Mouse (Mus musculus): Measurements from ENCODE around the gene Gfer.
"Not testable (repeated sequence)": the region's sequence is repeated elsewhere in the genome, so short reads cannot be mapped to it uniquely, and the experiment has no call there.

Gfer gene

DNA sequence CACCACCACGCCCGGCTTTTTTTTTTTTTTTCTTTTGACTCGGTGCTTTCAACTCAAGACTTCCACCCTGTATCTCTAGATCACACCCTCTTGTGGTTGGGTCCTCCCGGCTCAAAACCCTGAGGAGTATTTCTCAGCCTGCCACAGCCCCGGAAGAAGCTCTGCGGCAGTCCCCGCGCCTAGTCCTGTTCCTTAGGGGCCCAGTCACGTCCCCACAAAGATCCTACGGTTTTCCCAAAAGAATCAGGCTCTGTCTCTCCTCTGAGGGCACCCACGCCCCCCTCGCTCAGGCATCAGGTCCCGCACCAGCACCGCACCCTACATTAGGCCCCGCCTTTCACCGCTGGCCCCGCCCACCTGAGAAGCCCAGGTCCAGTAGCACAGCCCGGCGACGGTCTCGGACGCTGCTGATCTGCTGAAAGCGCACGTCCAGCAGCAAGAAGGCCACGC lies 8.8 kb downstream of the Gfer start:
- peak; percentile 78 for DNase-seq (ENCODE audit: low read depth)

DNA sequence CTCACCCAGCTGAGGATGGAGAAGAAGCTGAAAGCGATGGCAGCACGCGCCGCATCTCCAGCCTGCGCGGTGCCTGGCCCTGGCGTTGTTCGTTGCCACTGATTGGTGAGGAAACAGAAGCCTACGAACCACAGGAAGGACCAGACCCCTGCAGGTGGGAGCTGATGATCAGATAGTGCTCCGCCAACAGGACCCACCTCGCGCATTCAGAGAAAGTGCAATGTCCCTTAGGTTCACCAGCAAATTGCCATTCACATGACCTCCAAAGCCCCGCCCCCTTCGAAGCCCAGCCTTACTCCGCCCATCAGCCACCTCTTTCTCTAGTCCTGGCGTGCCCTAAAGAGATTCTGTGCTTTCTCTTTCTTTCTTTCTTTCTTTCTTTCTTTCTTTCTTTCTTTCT lies 9.4 kb downstream of the Gfer start:
- peak; percentile 65 for DNase-seq (ENCODE audit: low read depth)

DNA sequence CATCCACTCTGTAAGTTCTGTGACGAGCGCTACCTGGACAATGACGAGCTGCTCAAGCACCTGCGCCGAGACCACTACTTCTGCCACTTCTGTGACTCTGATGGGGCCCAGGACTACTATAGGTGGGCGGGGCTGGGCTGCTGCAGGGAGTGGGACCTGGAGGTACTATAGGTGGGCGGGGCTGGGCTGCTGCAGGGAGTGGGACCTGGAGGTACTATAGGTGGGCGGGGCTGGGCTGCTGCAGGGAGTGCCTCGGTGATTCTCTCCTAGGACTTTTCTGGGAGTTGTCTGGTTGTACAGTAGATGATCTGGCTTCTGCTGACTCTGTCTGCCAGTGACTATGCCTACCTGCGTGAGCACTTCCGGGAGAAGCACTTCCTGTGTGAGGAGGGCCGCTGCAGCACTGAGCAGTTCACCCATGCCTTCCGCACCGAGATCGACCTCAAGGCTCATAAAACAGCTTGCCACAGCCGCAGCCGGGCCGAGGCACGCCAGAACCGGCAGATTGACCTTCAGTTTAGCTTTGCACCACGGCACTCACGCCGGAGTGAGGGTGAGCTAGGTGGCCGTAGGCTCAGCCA lies 18.4 kb downstream of the Gfer start:
- DNase-seq (ENCODE audit: low read depth) = no peak

DNA sequence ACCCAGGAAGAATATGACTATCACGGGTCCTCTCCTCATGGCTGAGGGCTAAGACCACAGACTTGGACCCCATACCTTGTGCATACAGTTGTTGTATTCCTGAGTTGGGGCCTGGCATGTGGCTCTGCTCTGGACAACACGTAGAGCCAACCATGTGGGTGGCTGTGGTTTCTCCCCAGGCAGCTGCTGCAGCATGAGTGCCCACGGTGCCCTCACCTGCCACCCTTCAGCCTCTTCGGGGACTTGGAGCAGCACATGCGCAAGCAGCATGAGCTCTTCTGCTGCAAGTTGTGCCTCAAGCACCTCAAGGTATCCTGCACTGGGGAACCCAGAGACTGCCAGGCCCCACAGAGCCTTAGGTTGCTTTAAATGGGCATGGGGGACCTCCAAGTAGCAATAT lies 19.1 kb downstream of the Gfer start:
- no peak for DNase-seq (ENCODE audit: low read depth)

DNA sequence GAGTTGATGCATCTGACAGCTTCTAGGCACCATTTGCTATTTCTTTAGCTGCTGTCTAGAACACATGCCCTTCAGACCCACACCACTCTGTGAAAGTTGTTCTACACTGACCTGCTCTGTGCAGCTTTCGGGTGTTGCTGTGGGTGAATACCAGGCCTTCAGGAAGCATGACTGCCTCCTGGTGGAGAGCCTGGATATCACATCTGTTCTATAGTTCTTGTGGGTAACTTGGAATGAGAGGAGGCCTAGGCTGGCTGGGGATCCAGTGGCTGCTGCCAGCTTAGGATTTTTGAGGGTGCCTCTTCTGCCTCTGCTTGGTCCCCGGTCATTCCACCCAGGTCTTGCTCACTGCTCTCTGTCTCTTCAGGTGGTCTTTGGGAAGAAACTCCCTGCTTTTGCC lies 19.8 kb downstream of the Gfer start:
- peak; percentile 88 for DNase-seq (ENCODE audit: low read depth)

DNA sequence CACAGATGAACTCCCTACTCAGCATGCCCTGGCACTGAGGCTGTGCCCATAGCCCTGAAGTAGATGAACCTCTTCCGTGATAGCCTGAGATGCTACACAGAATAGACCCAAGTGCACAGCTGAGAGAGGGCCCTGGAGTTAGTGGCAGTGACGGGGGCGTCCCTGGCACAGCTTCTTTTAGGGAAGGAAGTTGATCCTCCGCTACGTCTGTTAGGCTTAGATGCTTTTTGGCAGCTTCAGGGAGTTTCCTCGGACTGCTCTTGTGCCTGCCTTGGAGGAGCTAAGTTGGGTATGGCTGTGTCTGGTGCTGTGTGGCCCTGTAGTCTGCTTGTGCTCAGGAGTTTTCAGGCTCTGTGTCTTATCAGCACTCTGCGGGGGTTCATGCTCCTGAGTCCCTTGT lies 21.7 kb downstream of the Gfer start:
- DNase-seq (ENCODE audit: low read depth) = no peak

DNA sequence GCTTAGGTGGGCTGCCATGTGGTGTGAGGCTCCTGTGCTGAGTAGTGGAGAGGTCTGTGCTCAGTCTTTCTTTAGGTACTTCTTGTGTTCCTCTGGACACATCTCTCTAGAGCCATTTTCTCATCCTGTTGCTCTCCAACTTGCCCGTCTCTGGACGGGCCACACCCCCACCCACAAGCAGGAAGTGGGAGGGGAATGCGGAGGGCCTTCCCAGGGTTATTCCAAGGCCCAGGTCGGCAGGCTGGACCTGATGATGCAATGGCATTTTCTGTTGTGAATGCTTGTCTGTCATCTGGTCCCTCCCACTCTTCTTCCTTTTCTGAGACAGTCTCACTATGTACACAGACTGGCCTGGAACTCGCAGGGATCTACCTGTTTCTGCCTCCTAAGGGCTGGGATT lies 23.8 kb downstream of the Gfer start:
- DNase-seq (ENCODE audit: low read depth) = no peak

DNA sequence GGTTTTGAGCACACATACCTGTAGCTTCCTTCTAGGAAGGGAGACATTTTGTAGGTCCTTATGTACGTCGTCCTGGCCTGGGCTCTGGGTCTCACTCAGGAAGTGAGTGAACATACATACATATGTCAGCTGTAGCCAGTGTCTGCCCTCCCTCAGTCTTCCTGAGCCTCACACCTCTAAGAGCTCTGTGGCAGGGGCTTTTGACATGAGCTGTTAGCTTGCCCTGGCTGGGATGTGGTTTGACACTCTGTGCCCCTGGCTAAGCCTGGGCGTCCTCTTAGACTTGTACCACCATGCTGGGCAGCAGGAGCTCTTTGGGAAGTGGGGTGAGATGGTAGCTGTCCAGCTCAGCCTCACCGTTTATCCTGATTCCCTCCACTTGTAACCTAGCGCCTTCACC lies 24.6 kb downstream of the Gfer start:
- DNase-seq (ENCODE audit: low read depth) = no peak

DNA sequence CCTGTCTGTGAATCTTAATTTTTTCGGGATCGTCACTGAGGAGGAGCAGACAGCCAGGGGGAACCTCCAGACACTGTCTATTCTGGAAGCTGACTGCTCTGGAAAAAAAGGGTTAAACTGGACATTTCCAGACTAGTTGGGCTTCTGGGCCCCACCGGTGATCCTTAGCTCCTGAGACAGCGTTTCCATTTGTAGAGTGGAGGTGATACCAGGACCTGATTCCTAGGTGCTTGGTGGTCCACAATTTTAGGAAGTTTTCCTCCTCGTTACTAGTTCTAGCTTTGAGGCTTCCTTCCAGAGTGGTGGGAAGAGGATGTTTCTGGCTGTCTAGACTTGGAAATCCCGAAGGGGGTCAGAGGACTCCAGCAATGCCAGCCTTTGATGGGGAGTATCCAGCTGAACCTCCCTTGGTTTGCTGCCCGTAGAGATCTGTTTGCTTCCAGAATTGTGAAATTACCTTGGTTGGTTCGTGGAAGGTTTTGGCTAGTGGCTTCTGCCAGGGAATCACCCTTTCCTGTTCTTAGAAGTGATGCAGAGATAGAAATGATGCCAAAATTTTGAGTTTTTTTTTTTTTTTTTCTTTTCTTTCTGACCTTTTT lies 25.6 kb downstream of the Gfer start:
- DNase-seq (ENCODE audit: low read depth) = no peak

DNA sequence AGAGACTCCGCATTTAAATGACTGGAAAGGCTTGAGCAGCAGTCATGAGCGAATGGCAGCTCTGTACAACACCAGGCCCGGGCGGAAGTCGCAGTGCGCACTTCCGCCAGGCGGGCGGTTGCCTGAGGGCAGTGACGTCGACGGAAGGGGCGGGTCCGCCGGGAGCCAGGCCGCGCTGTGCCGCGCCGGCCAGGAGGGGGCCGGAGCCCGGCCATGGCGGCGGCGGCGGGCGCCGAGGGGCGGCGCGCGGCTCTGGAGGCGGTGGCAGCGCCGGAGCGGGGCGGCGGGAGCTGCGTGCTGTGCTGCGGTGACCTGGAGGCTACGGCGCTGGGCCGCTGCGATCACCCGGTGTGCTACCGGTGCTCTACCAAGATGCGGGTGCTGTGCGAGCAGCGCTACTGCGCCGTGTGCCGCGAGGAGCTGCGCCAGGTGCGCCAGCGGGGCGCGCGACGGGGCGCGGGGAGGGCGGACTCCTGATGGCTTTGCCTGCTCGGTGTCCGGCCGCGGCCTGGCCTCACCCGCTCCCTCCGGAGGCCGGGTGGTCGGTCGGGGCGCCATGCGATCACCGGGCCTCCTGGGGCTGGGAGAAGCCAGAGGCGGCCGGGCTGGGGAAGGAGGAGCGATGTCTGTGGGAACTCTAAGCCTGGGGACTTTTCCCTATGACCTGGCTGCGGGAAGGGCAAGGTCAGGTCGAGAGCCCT lies 26.3 kb downstream of the Gfer start, which contains the start of gene Zfp598:
Gene Zfp598, plus strand, starts transcription at position 143 of the 701 bp plus-strand sequence.
- DNase-seq (ENCODE audit: low read depth) = peak; percentile 95

DNA sequence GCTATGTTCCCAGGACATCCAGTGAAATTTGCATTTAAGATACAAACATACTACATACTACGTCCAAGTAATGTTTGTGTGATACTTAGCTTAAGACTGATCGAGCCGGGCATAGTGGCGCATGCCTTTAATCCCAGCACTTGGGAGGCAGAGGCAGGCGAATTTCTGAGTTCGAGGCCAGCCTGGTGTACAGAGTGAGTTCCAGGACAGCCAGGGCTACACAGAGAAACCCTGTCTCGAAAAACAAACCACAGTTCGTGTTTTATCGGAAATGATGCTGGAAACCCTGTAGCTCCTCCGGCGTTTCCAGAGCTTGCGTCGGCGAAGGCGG lies 26.8 kb downstream of the Gfer start:
- peak; percentile 47 for DNase-seq (ENCODE audit: low read depth)

DNA sequence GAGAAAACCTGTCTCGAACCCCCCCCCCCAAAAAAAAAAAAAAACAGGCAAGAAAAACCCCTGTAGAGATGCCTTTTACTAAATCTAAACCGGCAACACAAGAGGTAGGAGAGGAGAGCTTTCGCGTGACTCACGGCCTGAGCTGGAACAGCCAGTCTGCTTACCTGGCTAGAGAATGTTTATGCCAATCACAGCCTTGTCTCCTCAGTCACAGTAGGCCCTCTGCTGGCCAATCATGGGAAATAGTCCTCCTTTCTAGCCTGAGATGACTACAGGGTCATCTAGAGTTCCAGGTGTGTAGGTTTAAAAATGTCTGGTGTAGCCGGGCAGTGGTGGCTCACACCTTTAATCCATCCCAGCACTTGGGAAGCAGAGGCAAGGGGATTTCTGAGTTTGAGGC lies 28.5 kb downstream of the Gfer start:
- DNase-seq (ENCODE audit: low read depth) = peak; percentile 84

DNA sequence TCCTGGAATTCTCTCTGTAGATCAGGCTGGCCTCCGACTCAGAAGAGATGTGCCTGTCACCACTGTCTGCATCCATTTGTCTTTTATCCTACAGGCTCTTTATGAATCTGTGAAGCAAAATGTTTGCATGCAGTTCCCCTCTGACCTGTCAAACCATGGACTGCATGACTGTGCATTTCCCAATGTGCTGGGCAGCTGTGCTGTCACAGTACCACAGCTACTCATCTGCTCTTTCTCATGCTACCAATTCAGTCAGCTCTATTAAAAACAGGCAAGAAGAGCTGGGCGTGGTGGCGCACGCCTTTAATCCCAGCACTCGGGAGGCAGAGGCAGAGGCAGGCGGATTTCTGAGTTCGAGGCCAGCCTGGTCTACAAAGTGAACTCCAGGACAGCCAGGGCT lies 28.9 kb downstream of the Gfer start:
- not testable (repeated sequence) for DNase-seq (ENCODE audit: low read depth)

DNA sequence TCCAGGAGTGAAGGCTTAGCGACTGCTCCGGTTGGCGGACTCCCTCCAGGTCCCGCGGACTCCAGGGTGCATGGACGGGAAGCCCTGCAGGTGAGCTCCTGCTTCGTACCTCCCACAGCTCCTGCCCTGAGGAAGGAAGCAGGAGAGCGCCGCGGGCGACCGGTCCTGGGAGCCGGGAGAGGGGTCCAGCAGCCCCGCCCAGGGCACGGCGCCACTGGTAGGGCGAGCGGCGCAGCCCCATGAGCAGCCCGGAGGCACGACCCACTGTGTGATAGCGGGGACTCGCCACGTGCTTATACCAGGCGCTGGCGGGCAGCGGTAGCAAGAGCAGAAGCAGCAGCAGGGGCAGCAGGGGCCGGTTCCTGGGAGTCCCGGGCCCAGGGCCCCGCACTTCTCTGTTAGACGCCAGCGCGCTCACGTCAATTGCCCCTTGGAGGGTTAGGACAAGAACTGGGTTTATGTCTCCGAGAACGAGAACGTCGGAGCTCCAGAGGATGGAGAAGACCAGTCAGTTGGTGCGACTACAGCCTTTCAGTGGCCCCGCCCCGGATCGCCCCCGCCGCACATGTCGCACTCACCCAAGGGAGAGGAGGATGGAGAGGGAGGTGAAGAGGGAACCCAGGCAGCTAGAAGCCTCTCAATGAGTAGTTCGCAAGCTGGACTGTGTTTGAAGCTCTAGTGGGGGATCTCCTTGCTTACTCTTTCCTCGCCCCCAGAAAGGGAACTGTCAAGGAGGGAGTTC lies 37.8 kb downstream of the Gfer start, which contains the start of gene Npw:
Gene Npw, minus strand, starts transcription at position 441 of the 742 bp plus-strand sequence.
- peak; percentile 33 for DNase-seq (ENCODE audit: low read depth)

DNA sequence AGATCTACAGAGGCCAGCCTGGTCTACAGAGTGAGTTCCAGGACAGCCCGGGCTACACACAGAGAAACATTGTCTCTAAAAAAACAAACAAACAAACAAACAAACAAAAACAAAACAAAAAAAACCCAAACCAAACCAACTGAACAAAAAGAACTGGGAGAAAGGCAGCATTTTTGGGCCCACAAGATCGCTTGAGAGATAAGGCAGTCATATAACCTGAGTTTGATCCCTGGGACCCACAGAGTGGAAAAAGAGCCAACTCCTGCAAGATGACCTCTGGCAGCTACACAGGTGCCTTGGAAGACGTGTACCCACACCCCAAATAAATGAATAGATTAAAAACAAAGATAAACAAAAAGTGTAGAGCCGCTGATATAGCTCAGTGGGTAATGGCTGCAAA lies 41.0 kb downstream of the Gfer start:
- no peak for DNase-seq (ENCODE audit: low read depth)

DNA sequence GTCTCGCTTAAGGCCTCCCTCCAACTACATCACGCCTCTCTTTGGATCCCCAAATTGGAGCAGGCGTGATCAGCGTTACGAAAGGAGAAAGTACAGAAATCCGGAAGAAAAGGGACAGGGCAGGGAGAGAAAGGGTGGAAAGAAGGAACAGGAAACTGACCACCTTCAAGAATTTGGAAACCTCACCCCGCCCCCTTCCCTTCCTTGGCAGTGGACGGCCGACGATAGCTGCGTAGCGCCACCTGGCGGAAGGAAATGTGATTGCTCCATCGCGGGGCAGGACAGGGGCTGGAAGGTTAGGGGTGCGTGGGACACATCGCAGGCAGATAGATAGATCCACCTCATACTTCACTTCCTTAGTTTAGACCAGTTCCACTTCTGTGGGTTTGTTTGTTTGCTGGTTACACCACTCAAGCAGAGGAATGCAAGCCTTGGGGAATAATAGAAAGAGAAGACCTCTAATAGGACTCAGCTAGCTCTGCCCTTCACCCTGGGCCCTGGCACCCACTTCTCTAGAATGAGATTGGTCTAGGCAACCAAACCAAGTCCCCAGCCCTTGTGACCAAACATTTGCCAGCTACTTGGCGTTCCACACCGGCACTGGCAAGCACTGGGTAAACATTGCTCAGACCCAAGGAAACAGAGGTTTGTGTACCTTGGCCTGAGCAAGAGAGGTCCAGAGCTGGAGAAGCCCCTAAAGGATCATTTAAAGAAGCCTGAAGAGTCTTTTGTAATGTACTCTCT lies 41.8 kb downstream of the Gfer start:
- peak; percentile 86 for DNase-seq (ENCODE audit: low read depth)

DNA sequence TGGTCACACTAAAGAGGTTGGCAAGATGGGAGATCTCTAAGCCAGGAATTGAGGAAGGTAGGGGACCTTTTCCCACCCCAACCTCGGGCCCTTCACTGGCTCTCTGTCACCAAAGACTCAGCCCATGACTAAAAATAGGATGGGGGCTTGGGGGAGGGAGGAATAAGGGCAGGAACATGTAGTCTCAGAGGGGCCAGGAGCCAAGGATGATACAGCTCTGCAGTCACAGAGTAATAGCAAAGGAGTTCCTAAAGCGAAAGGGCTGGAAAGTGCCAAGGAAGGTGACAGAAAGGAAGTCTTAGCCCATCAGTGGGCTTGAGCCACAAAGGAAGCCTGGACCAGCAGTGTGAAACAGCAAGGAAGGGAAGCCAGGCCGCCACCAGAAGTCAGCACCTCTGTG lies 44.1 kb downstream of the Gfer start:
- no peak for DNase-seq (ENCODE audit: low read depth)

DNA sequence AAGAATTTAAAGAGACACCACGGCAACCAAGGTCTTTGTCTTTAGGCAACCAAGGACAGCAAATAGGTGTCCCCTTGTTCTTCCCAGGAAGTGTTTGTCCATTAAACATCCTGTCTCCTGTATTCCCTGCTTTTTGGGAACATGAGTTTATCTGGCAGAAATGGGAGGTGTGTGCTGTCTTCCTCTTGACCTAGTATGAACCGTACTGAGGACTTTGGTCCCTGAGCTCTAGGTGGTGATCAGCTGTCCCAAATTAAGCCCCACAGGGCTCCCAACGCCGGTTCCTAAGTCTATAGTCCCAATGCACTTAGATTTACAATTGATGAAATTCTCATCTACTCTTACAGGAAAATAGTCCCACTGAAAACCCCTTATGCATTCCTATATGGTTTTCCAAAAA lies 45.2 kb downstream of the Gfer start:
- no peak for DNase-seq (ENCODE audit: low read depth)

DNA sequence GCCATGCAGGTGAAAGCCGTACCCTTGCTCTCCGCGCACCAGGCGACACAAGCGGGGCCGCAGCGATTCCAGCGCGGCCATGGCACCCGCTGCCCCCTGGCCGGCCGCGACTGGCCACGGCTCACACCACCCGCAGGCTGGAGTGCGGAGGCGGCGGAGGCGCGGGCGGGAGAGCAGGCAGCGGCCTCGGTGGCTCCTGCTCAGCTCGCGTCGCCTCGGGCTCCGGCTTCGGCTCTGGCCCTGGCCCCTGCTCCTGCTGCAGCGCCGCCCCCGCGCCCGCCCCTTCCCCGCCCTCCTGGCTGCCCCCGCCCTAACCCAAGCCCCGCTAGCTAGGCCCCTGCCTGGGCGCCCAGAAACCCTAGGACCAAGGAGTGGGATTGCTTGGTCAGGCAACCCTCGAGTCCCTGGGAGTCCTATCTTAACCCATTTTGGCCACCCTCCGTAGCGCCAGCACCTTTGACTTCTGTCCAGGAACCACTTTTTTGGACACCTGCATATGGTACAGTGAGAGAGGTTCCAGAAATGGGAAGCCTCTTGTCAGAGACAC lies 45.8 kb downstream of the Gfer start, which contains the start of gene Slc9a3r2:
Gene Slc9a3r2, minus strand, starts transcription at position 258 of the 547 bp plus-strand sequence.
- no peak for DNase-seq (ENCODE audit: low read depth)

DNA sequence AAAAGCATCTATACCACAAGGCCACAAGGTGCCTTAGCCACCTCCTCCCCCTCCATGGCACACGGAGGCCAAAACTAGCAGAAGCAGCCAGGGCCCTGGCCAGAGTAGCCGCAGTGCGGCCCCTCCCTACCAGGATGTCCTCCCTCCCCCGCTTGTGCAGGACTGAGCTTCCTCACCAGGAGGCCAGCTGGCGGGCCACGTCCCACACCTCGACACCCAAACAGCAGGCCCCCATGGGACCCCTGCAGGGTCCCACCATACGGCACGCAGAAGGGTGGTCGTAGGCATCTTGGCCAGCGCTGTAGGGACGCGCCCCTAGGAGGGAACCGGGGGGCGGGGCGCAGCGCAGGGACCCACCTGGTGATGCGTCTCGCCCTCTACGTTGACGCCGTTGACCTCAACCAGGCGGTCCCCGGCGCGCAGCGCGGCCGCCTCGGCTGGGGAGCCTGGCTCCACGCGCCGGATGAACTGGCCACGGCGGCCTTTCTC lies 46.3 kb downstream of the Gfer start:
- DNase-seq (ENCODE audit: low read depth) = no peak

DNA sequence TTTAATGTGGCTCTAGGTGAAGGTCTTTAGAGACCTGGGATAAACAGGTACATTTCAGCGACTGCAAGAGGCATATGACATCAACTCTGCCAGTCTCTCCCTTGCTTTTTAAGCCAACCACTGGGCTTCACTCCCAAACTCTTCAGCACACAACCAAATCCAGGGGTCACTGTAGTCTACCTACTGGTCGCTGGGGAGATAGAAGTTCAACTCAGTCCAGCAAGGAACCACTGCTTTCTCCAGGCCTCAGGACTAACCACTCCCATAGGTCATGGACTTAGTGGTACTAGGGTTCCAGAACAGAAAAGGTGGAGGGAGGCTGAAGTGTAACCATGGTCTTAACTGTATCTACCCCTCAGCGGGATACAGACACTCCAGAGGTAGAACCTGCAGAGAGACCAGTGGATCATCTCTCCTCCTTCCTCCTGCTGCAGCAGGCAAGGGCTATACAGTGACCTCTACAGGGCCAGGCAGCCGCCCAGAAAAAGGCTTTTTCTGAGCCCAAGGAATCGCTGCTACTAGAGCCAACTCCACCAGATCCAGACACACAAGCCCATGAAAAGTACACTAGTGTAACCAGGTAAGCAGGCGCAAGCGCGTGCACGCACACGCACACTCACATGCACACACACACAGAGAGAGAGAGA lies 47.1 kb downstream of the Gfer start:
- DNase-seq (ENCODE audit: low read depth) = no peak

Measured in naive thymus-derived CD4-positive, alpha-beta T cell, adult 2 months (primary cell).